Mouse (Mus musculus): ENCODE data around the gene Ndufb10. TPM values are rescaled to one million over a fixed set of nuclear protein-coding genes. Genes with fewer than 3 reads are reported as not detected.
"Not testable (repeated sequence)": the region's sequence is repeated elsewhere in the genome, so short reads cannot be mapped to it uniquely, and the experiment has no call there.

The Ndufb10 gene
- polyA plus RNA-seq, 1 experiment from 2014 or later: 191 TPM

GRCm38 (mm10) chr17:24723122-24723880, 977 bp downstream of the Ndufb10 start:
- peak overlapping the region; percentile 60 for H3K4me3 ChIP-seq (ENCODE audit: low read depth, low read length)
- DNase-seq (ENCODE audit: low spot score): no peak
- no peak overlapping the region for H3K27ac ChIP-seq (replicated peaks; ENCODE audit: low read depth, low read length)
- ATAC-seq (replicated peaks; ENCODE audit: insufficient number of reproducible peaks, low FRiP score, low TSS enrichment, low read depth): no peak
- no peaks in the 10 kb centered on the region for H3K9me3 ChIP-seq (replicated peaks; ENCODE audit: control insufficient read depth, low read length)
- H3K27me3 ChIP-seq (ENCODE audit: control insufficient read depth, insufficient read depth, low read length): no peaks in the 10 kb centered on the region
- peaks cover 8% of the 10 kb centered on the region for H3K36me3 ChIP-seq (replicated peaks; ENCODE audit: control insufficient read depth, insufficient read depth, low read depth, low read length)
- 5% methylated on average over 12 of the region's 12 CpGs for WGBS
- H3K4me1 ChIP-seq (ENCODE audit: control insufficient read depth, insufficient read depth, low read length): no peaks in the 10 kb centered on the region; the same call in 1 of the 2 replicates
- H3K4me2 ChIP-seq (ENCODE audit: low read depth, low read length): peak overlapping the region; percentile 56
- peak overlapping the region; percentile 71 for H3K9ac ChIP-seq (replicated peaks; ENCODE audit: low read length)

- Histone ChIP-seq H3K4me3 (ENCODE audit: low read depth, low read length) (0 out of 2 replicates have a peak overlapping the region, but pooled peaks have one; percentile 4), H3K9me3 (replicated peaks; ENCODE audit: control insufficient read depth, low read length) (no peaks in the 10 kb centered on the region), H3K27me3 (ENCODE audit: control insufficient read depth, insufficient read depth, low read length) (no peaks in the 10 kb centered on the region), H3K9ac (replicated peaks; ENCODE audit: low read length) (no peak overlapping the region), H3K36me3 (replicated peaks; ENCODE audit: control insufficient read depth, insufficient read depth, low read depth, low read length) (peaks cover 8% of the 10 kb centered on the region), H3K4me2 (ENCODE audit: low read depth, low read length) (peak overlapping the region; percentile 8; the same call in 1 of the 2 replicates), H3K27ac (replicated peaks; ENCODE audit: low read depth, low read length) (no peak overlapping the region), H3K4me1 (ENCODE audit: control insufficient read depth, insufficient read depth, low read length) (no peaks in the 10 kb centered on the region; the same call in 1 of the 2 replicates)
- DNase-seq (ENCODE audit: low spot score) (no peak), ATAC-seq (replicated peaks; ENCODE audit: insufficient number of reproducible peaks, low FRiP score, low TSS enrichment, low read depth) (no peak)
- WGBS: 37% methylated on average over 13 of the region's 13 CpGs
These were observed 1.9 kb downstream of the Ndufb10 start for GRCm38 (mm10) chr17:24722220-24722924.

- H3K27ac ChIP-seq (replicated peaks; ENCODE audit: low read depth, low read length); H3K36me3 ChIP-seq (replicated peaks; ENCODE audit: control insufficient read depth, insufficient read depth, low read depth, low read length); H3K4me1 ChIP-seq (ENCODE audit: control insufficient read depth, insufficient read depth, low read length); H3K27me3 ChIP-seq (ENCODE audit: control insufficient read depth, insufficient read depth, low read length); ATAC-seq (replicated peaks; ENCODE audit: insufficient number of reproducible peaks, low FRiP score, low TSS enrichment, low read depth); H3K9me3 ChIP-seq (replicated peaks; ENCODE audit: control insufficient read depth, low read length); DNase-seq (ENCODE audit: low spot score): not testable (repeated sequence)
- Histone ChIP-seq H3K4me3 (ENCODE audit: low read depth, low read length) (peak overlapping the region; percentile 75), H3K4me2 (ENCODE audit: low read depth, low read length) (peak overlapping the region; percentile 49), H3K9ac (replicated peaks; ENCODE audit: low read length) (peak overlapping the region; percentile 43)
- 65% methylated on average over 7 of the region's 7 CpGs for WGBS
These were observed 2.8 kb downstream of the Ndufb10 start for GRCm38 (mm10) chr17:24721383-24721955.

- WGBS: 0% methylated on average over 11 of the region's 11 CpGs
- not testable (repeated sequence) for H3K4me1 ChIP-seq (ENCODE audit: control insufficient read depth, insufficient read depth, low read length); ATAC-seq (replicated peaks; ENCODE audit: insufficient number of reproducible peaks, low FRiP score, low TSS enrichment, low read depth); H3K27me3 ChIP-seq (ENCODE audit: control insufficient read depth, insufficient read depth, low read length); H3K36me3 ChIP-seq (replicated peaks; ENCODE audit: control insufficient read depth, insufficient read depth, low read depth, low read length); DNase-seq (ENCODE audit: low spot score); H3K27ac ChIP-seq (replicated peaks; ENCODE audit: low read depth, low read length); H3K9me3 ChIP-seq (replicated peaks; ENCODE audit: control insufficient read depth, low read length)
- Histone ChIP-seq H3K4me2 (ENCODE audit: low read depth, low read length) (peak overlapping the region; percentile 85), H3K4me3 (ENCODE audit: low read depth, low read length) (peak overlapping the region; percentile 75), H3K9ac (replicated peaks; ENCODE audit: low read length) (peak overlapping the region; percentile 84)
These were observed 3.7 kb downstream of the Ndufb10 start for GRCm38 (mm10) chr17:24720616-24721015.

GRCm38 (mm10) chr17:24719494-24720222, 4.6 kb downstream of the Ndufb10 start:
- Histone ChIP-seq H3K4me3 (ENCODE audit: low read depth, low read length) (peak overlapping the region; percentile 75), H3K9me3 (replicated peaks; ENCODE audit: control insufficient read depth, low read length) (no peaks in the 10 kb centered on the region), H3K4me2 (ENCODE audit: low read depth, low read length) (peak overlapping the region; percentile 85), H3K9ac (replicated peaks; ENCODE audit: low read length) (peak overlapping the region; percentile 86), H3K27ac (replicated peaks; ENCODE audit: low read depth, low read length) (peak overlapping the region; percentile 62; the same call in 1 of the 2 replicates), H3K27me3 (ENCODE audit: control insufficient read depth, insufficient read depth, low read length) (no peaks in the 10 kb centered on the region; the same call in 1 of the 2 replicates), H3K4me1 (ENCODE audit: control insufficient read depth, insufficient read depth, low read length) (no peaks in the 10 kb centered on the region; the same call in 1 of the 2 replicates), H3K36me3 (replicated peaks; ENCODE audit: control insufficient read depth, insufficient read depth, low read depth, low read length) (peaks cover 8% of the 10 kb centered on the region)
- ATAC-seq (replicated peaks; ENCODE audit: insufficient number of reproducible peaks, low FRiP score, low TSS enrichment, low read depth): peak; percentile 95
- peak; percentile 99 for DNase-seq (ENCODE audit: low spot score)
- under 1% methylated on average over 61 of the region's 61 CpGs for WGBS

GRCm38 (mm10) chr17:24718938-24719337, 5.3 kb downstream of the Ndufb10 start:
- Histone ChIP-seq H3K4me3 (ENCODE audit: low read depth, low read length) (peak overlapping the region; percentile 75), H3K9ac (replicated peaks; ENCODE audit: low read length) (peak overlapping the region; percentile 86), H3K4me2 (ENCODE audit: low read depth, low read length) (peak overlapping the region; percentile 36)
- not testable (repeated sequence) for DNase-seq (ENCODE audit: low spot score); H3K4me1 ChIP-seq (ENCODE audit: control insufficient read depth, insufficient read depth, low read length); H3K27ac ChIP-seq (replicated peaks; ENCODE audit: low read depth, low read length); H3K36me3 ChIP-seq (replicated peaks; ENCODE audit: control insufficient read depth, insufficient read depth, low read depth, low read length); H3K9me3 ChIP-seq (replicated peaks; ENCODE audit: control insufficient read depth, low read length); H3K27me3 ChIP-seq (ENCODE audit: control insufficient read depth, insufficient read depth, low read length); ATAC-seq (replicated peaks; ENCODE audit: insufficient number of reproducible peaks, low FRiP score, low TSS enrichment, low read depth)
- WGBS: 61% methylated on average over 5 of the region's 5 CpGs

GRCm38 (mm10) chr17:24717943-24718342, 6.3 kb downstream of the Ndufb10 start, which contains the start of the genes Rnf151 and Rps2:
Rnf151 (minus strand) TSS chr17:24718063.
Rps2 (plus strand) TSS chr17:24718116.
- WGBS: 82% methylated on average over 4 of the region's 4 CpGs
- peak within 1 kb of the TSS; percentile 36 for H3K4me2 ChIP-seq (ENCODE audit: low read depth, low read length)
- H3K36me3 ChIP-seq (replicated peaks; ENCODE audit: control insufficient read depth, insufficient read depth, low read depth, low read length): peaks cover 8% of the 10 kb centered on the region
- H3K4me3 ChIP-seq (ENCODE audit: low read depth, low read length): peak within 1 kb of the TSS; percentile 75
- H3K27ac ChIP-seq (replicated peaks; ENCODE audit: low read depth, low read length): no peak within 1 kb of the TSS
- DNase-seq (ENCODE audit: low spot score) (no peak), ATAC-seq (replicated peaks; ENCODE audit: insufficient number of reproducible peaks, low FRiP score, low TSS enrichment, low read depth) (no peak)
- H3K9me3 ChIP-seq (replicated peaks; ENCODE audit: control insufficient read depth, low read length): no peaks in the 10 kb centered on the region
- no peaks in the 10 kb centered on the region; the same call in 1 of the 2 replicates for H3K27me3 ChIP-seq (ENCODE audit: control insufficient read depth, insufficient read depth, low read length)
- no peak within 1 kb of the TSS for H3K9ac ChIP-seq (replicated peaks; ENCODE audit: low read length)
- H3K4me1 ChIP-seq (ENCODE audit: control insufficient read depth, insufficient read depth, low read length): no peaks in the 10 kb centered on the region
